Mouse (Mus musculus): ENCODE results near the gene Car2. TPM values are rescaled to one million over a fixed set of nuclear protein-coding genes. Genes with fewer than 3 reads are reported as not detected.

The Car2 gene
- total RNA-seq (2021): 10 to 100 TPM; 47.1 to 65.0 TPM
- long read RNA-seq, experiment 1, transcript Car2-201 (7 exons, 1,788 nt): major isoform, 54 of 64 reads
- long read RNA-seq, experiment 1, partial matches to known transcripts: 4 of 64 reads
- long read RNA-seq, experiment 1, other reads (novel, unspliced or antisense): 6 of 64 reads
- long read RNA-seq, experiment 2, transcript Car2-201 (7 exons, 1,788 nt): major isoform, 98 of 108 reads
- long read RNA-seq, experiment 2, partial matches to known transcripts: 2 of 108 reads
- long read RNA-seq, experiment 2, other reads (novel, unspliced or antisense): 6 of 108 reads

GRCm38 (mm10) chr3:14886102-14887098, at the start of gene Car2:
Gene Car2 (plus strand): TSS chr3:14886273.
- DNase-seq (ENCODE audit: low spot score in 2 of 2): peak; percentile 52 to 55

GRCm38 (mm10) chr3:14838936-14839335, 47.1 kb upstream of the Car2 start:
- DNase-seq (ENCODE audit: low spot score in 2 of 2): no peak

DNA sequence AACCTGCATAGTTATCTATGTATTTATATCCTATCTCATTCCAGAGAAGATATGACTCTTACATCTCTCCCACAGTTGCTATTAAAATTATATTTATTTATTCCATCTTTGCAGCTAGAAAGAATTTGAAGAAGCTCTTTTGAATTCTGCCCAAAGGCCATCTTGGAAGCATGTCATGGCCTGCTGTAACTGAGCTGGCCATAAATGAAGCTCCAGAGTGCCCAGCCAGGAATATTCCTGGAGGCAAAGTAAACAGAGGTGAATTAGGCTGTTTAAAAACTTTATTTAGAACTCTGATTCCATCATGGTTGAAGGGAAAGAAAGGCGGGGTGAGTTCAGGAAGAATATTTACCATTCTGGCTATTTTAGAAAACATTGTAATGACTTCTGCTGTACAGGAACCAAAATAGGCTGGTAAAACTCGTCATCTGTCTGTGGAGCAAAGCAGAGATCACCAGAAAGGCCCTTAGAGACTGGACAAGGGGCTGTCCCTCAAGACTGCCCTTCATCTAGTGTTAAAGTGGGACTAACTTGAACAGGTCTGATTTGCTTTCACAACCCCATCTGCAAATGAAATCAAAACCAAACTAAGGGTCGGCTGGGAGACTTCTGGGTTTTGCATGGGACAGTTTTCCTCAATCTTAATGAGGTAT, 46.5 kb upstream of the Car2 start:
- DNase-seq (ENCODE audit: low spot score in 2 of 2): no peak

- DNase-seq (ENCODE audit: low spot score in 2 of 2): no peak
Observed at GRCm38 (mm10) chr3:14848587-14849254, 37.4 kb upstream of the Car2 start.

GRCm38 (mm10) chr3:14853966-14854365, 32.1 kb upstream of the Car2 start:
- no peak for DNase-seq (ENCODE audit: low spot score in 2 of 2)

DNA sequence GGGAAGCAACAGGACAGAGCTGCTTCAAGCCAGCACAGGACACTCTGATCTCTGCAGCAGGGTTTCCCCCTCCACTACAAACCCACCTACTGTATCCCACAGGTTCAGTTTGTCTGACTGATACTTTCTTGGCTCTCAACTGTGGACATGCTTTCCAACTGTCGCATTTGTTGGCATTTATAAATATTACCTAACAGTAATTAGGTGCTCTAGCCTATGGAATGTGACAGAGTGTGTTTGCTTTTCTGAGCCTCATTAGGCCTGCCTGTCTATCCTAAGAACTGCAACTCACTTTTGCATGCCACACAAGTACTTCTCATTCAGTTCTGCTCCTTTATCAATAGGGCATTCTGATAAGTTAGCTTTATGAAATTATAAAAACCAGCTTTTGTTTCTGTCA, 31.6 kb upstream of the Car2 start:
- no peak for DNase-seq (ENCODE audit: low spot score in 2 of 2)

- DNase-seq (ENCODE audit: low spot score in 2 of 2): no peak
Observed at GRCm38 (mm10) chr3:14857874-14858273, 28.2 kb upstream of the Car2 start.

GRCm38 (mm10) chr3:14860291-14860690, 25.8 kb upstream of the Car2 start:
- no peak for DNase-seq (ENCODE audit: low spot score in 2 of 2)

DNA sequence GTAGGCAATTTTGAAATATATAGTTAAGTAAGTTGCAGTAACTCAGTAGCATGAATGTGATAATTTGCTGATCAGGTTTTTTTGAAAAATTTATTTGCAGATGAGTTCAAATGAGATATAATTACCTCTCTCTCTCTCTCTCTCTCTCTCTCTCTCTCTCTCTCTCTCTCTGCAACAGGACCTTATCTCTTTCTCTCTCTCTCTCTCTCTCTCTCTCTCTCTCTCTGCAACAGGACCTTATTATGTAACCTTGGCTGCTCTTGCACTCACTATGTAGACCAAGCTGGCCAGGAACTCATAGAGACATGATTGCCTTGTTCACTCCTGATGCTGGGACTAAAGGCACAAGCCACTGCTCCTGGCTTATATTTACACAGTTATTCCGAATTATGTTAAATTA, 24.9 kb upstream of the Car2 start:
- no peak for DNase-seq (ENCODE audit: low spot score in 2 of 2)

DNA sequence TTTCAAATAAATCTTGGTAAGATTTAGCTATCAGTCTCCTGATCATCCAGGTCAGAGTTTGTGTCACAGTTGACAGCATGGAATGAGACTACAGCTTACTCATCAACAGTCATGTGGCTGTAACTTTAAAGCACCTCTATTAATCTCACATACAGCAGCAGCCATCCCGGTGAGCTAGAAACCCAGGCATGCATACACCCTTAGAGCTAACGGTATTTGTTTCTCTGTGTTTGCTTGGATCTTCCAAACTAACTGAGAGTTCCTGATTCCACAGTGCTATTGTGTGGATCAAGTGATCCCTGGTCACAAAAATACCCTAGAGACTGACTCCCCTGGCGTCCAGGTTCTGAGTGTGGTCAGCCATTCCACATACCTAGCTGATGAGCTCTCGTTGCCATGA, 24.3 kb upstream of the Car2 start:
- DNase-seq (ENCODE audit: low spot score in 2 of 2): no peak

GRCm38 (mm10) chr3:14862654-14863021, 23.4 kb upstream of the Car2 start:
- no peak for DNase-seq (ENCODE audit: low spot score in 2 of 2)

DNA sequence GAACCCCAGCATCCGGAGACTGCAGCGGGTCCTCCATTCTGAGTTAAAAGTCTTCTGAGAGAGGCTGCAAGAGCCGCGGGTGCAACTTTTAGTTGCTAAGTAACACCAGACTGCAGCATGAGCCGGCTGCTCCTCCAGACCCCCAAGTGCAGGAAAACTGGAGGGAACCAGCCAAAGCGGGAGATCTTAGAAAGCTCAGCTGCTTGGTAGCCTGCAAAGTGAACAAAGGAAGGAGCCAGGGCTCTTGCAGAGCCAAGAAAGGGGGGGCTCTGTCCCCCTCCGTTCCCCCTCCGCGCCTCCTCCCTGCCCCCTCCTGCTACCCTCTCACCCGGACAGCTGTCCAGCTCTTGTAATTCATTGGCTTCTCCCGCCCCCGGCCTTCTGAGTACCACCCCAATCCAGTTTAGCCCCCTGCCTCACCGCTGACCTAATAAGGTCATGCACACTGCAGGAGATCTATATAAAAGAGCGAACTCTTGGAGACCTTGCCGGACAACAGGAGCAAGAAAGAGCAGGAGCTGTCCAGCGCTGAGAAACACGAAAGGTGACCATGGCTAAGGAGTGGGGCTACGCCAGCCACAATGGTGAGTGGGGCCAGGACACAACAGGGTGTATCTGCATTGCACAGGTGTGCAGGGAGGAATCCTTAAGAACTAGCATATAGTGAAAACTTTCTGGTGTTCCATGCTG, 22.9 kb upstream of the Car2 start, which contains the start of gene Car3:
Gene Car3, plus strand, starts transcription at position 491 of the 690 bp plus-strand sequence.
- no peak for DNase-seq (ENCODE audit: low spot score in 2 of 2)

GRCm38 (mm10) chr3:14863922-14864321, 22.2 kb upstream of the Car2 start:
- no peak for DNase-seq (ENCODE audit: low spot score in 2 of 2)

DNA sequence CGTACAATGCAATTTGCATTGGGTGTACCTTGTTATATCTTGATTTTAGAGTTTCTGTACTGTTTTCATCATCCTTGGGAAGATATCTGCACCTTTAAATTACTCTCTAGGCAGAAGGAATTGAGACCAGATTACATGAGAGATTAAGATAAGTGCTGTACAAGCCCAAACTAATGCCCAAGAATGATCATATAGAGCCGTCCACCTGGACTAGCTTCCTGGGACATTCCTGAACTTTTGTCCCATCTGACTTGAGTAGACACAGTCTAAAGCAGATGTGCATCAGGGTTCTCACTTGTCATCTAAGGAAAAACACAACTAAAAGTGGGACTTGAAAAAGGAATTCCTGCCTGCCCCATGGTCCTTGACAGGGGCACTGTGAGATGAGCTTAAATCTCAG, 20.1 kb upstream of the Car2 start:
- DNase-seq (ENCODE audit: low spot score in 2 of 2): no peak

GRCm38 (mm10) chr3:14869779-14870178, 16.3 kb upstream of the Car2 start:
- peak; percentile 45 to 46 for DNase-seq (ENCODE audit: low spot score in 2 of 2)

DNA sequence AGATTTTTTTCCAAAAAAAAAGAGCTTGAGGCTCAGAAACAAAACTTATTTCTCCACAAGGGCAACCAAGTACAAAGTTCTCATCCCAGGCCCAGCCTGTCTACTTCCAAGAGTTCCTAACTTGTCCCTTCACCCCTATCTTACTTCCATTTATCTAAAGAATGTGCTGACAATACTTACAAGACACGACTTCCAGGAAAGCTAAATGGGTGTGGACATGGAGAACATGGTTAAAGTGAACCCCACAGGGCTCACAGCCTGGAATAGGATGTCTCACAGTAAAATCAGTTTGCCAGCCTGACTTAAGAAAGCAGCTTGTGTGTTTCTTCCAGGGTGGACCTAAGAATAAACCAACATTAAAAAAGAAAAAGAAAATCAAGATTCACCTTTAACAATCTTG, 15.5 kb upstream of the Car2 start:
- DNase-seq (ENCODE audit: low spot score in 2 of 2): no peak

GRCm38 (mm10) chr3:14871386-14871785, 14.7 kb upstream of the Car2 start:
- no peak for DNase-seq (ENCODE audit: low spot score in 2 of 2)

- DNase-seq (ENCODE audit: low spot score in 2 of 2): no peak
Observed at GRCm38 (mm10) chr3:14874402-14875040, 11.6 kb upstream of the Car2 start.

DNA sequence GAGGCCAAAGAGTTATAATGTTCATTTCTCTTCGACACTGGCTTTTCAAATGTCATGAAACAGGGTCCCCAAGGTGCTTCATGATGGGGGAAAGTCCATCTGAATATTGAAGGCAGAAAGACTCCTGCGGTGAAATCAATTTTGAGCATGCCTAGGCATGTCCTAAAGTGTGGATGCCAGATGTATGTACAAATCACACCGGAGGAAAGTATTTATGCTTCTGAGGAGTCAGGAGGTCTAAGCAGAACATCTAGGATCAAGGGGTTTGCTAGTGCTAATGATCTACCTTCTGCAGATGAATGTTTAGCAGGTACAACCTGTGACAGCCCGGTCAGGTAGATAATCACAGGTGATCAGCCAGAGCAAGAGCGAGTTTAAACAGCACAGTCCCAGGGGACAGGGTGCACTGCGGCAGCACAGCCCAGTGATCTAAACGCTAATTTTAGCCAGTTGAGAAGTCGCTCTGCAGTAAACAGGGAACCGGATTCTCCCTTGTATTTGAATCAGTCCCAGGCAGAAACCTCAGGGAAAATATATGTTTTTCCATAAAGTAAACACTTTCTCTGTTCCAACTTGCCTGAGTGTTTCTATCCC, 9.7 kb upstream of the Car2 start:
- DNase-seq (ENCODE audit: low spot score in 2 of 2): no peak

All from adrenal gland, postnatal 4 days (tissue).